ENCODE assay signal across 12 mouse cellular contexts in the genomic region with DNA sequence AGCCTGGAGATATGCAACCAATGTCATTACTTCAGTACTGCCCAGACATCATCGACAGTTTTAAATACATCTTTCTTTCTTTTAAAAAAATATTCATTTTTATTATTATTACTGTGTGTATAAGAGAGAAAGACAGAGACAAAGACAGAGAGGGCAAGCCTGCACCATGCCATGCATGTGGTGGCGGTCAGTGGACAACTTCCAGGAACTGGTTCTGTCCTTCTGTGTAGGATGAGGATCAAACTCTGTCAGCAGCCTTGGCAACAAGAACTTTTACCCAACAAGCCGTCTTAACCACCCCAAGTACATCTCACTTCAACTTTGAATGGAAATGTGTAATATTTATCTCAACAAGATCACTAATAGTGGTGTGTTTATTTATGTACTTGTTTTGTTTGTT. TPM values are rescaled to one million over a fixed set of nuclear protein-coding genes. Genes with fewer than 3 reads are reported as not detected.
DNase-seq lines count a peak whose midpoint lies in the region; ATAC-seq and TF ChIP-seq lines count a peak whose summit lies in the region.
"Had no signal": no experiment of that assay in that cellular context is flagged by ENCODE, and none has a peak within 500 bp of the region (broad histone marks: within the 10 kb centered on the region; RNA-seq: fewer than 3 reads in every experiment).

No protein-coding gene starts in this region.

- peaks cover 7% of the 10 kb centered on the region; the same call in 1 of the 2 replicates for H3K79me2 ChIP-seq in liver, adult 2 months (ENCODE audit: control insufficient read depth, insufficient read depth, low read length)

- WGBS in heart, embryonic 14.5 days, result 71% methylated on average over 3 of the region's 3 CpGs
- whole genome bisulfite sequencing in heart, embryonic 10.5 days, result 81% methylated on average over 3 of the region's 3 CpGs
- WGBS in liver, adult 2 months, result 28% methylated on average over 3 of the region's 3 CpGs
- 53% methylated on average over 3 of the region's 3 CpGs for WGBS in liver, embryonic 12.5 days (ENCODE audit: insufficient replicate concordance)
- WGBS in limb, embryonic 14.5 days, result 79% methylated on average over 3 of the region's 3 CpGs

- TF ChIP-seq CTCF in liver, adult 2 months (IDR thresholded peaks at IDR 0.05; ENCODE audit: low read depth, low read length), result no peak

- ATAC-seq in heart, embryonic 14.5 days (ENCODE audit: insufficient number of reproducible peaks, insufficient read depth, low FRiP score, low read depth), result no peak
- no peak for ATAC-seq in liver, embryonic 12.5 days
- no peak for ATAC-seq in limb, embryonic 14.5 days (ENCODE audit: low FRiP score, low read depth)

- no peak overlapping the region for H3K9ac ChIP-seq in heart, embryonic 14.5 days (ENCODE audit: low read length)
- H3K9ac ChIP-seq in liver, adult 2 months (ENCODE audit: low read depth, low read length), result peak overlapping the region; percentile 71
- H3K9ac ChIP-seq in liver, embryonic 12.5 days, result no peak overlapping the region
- no peak overlapping the region for H3K9ac ChIP-seq in limb, embryonic 14.5 days (ENCODE audit: low read depth, low read length, severe bottlenecking)
- H3K9ac ChIP-seq: liver, embryonic 14.5 days had no signal

- H3K36me3 ChIP-seq in heart, embryonic 14.5 days (ENCODE audit: control insufficient read depth, insufficient read depth, low read length), result no peaks in the 10 kb centered on the region
- H3K36me3 ChIP-seq in heart, embryonic 10.5 days, result no peaks in the 10 kb centered on the region
- H3K36me3 ChIP-seq in liver, adult 2 months (ENCODE audit: control insufficient read depth, insufficient read depth, low read length), result no peaks in the 10 kb centered on the region
- no peaks in the 10 kb centered on the region for H3K36me3 ChIP-seq in liver, embryonic 12.5 days
- no peaks in the 10 kb centered on the region for H3K36me3 ChIP-seq in limb, embryonic 14.5 days (ENCODE audit: control insufficient read depth, insufficient read depth, low read length)

- H3K4me2 ChIP-seq in heart, embryonic 14.5 days (ENCODE audit: low read length), result peak overlapping the region; percentile 69
- H3K4me2 ChIP-seq in liver, embryonic 12.5 days, result no peak overlapping the region
- H3K4me2 ChIP-seq in limb, embryonic 14.5 days (replicated peaks; ENCODE audit: low read depth, low read length, severe bottlenecking), result peak overlapping the region; percentile 87

- H3K9me3 ChIP-seq in heart, embryonic 14.5 days (ENCODE audit: control insufficient read depth, low read length), result no peaks in the 10 kb centered on the region
- no peaks in the 10 kb centered on the region for H3K9me3 ChIP-seq in heart, embryonic 10.5 days
- no peaks in the 10 kb centered on the region for H3K9me3 ChIP-seq in liver, embryonic 12.5 days (replicated peaks)
- no peaks in the 10 kb centered on the region for H3K9me3 ChIP-seq in limb, embryonic 14.5 days (ENCODE audit: control insufficient read depth, low read length)

- H3K27ac ChIP-seq in heart, embryonic 14.5 days (replicated peaks in 1 of 2; ENCODE audit: control insufficient read depth in 1 of 2, insufficient read depth in 1 of 2, low read depth in 2 of 2, low read length in 2 of 2), result no peak overlapping the region
- H3K27ac ChIP-seq in heart, embryonic 10.5 days, result no peak overlapping the region
- peak overlapping the region; percentile 97 for H3K27ac ChIP-seq in liver, adult 2 months (replicated peaks; ENCODE audit: insufficient read depth, low read depth, low read length)
- no peak overlapping the region for H3K27ac ChIP-seq in liver, embryonic 12.5 days
- H3K27ac ChIP-seq in limb, embryonic 14.5 days (replicated peaks; ENCODE audit: low read depth, low read length), result no peak overlapping the region
- H3K27ac ChIP-seq: liver, embryonic 14.5 days had no signal

- DNase-seq in heart, embryonic 10.5 days (ENCODE audit: low spot score), result no peak
- DNase-seq in liver, adult 2 months (ENCODE audit: extremely low read depth, low read depth, low spot score), result peak; percentile 60
- DNase-seq in cerebellum, adult 9-11 months, result peak; percentile 66
- DNase-seq in limb, embryonic 14.5 days (ENCODE audit: low spot score), result no peak
- DNase-seq in urinary bladder, adult 18-20 months (ENCODE audit: low spot score in 2 of 2), result no peak
- no peak for DNase-seq in right cerebral cortex, postnatal 4 days
- DNase-seq: adrenal gland, postnatal 36 days; heart, postnatal 14 days; retina, postnatal 1 day had no signal

- no peak overlapping the region for H3K4me3 ChIP-seq in heart, embryonic 14.5 days (ENCODE audit: control insufficient read depth in 1 of 2, insufficient read depth in 1 of 2, low read depth in 1 of 2, low read length in 2 of 2)
- no peak overlapping the region for H3K4me3 ChIP-seq in heart, embryonic 10.5 days
- peak overlapping the region; percentile 59 for H3K4me3 ChIP-seq in liver, adult 2 months (ENCODE audit: insufficient read depth, low read depth, low read length)
- no peak overlapping the region for H3K4me3 ChIP-seq in liver, embryonic 12.5 days
- H3K4me3 ChIP-seq in limb, embryonic 14.5 days (replicated peaks; ENCODE audit: low read length), result 0 out of 2 replicates have a peak overlapping the region, but pooled peaks have one; percentile 50

- TF ChIP-seq POLR2A in liver, adult 2 months (IDR thresholded peaks at IDR 0.05; ENCODE audit: extremely low read depth, insufficient read depth, low read length), result no peak
- no peak for TF ChIP-seq POLR2A in limb, embryonic 14.5 days (IDR thresholded peaks at IDR 0.05; ENCODE audit: borderline replicate concordance, extremely low read depth, insufficient read depth, insufficient read length)

- H3K27me3 ChIP-seq in heart, embryonic 14.5 days (ENCODE audit: control insufficient read depth, insufficient read depth, low read length), result 0 out of 2 replicates have a peak, but pooled peaks cover 3% of the 10 kb centered on the region
- H3K27me3 ChIP-seq in heart, embryonic 10.5 days (ENCODE audit: insufficient read depth, poor library complexity, severe bottlenecking), result 0 out of 2 replicates have a peak, but pooled peaks cover 6% of the 10 kb centered on the region
- H3K27me3 ChIP-seq in liver, adult 2 months (ENCODE audit: control insufficient read depth, insufficient read depth, low read length), result no peaks in the 10 kb centered on the region
- H3K27me3 ChIP-seq in liver, embryonic 12.5 days (replicated peaks), result peaks cover 19% of the 10 kb centered on the region
- H3K27me3 ChIP-seq in limb, embryonic 14.5 days (ENCODE audit: control insufficient read depth, insufficient read depth, low read length), result no peaks in the 10 kb centered on the region

- H3K4me1 ChIP-seq in heart, embryonic 14.5 days (ENCODE audit: control insufficient read depth in 2 of 2, insufficient read depth in 2 of 2, low read length in 2 of 2), result peaks cover 0 to 4% of the 10 kb centered on the region in 2 experiments
- no peaks in the 10 kb centered on the region for H3K4me1 ChIP-seq in heart, embryonic 10.5 days
- H3K4me1 ChIP-seq in liver, adult 2 months (ENCODE audit: control insufficient read depth, insufficient read depth, low read length), result peaks cover 24% of the 10 kb centered on the region
- H3K4me1 ChIP-seq in liver, embryonic 12.5 days, result no peaks in the 10 kb centered on the region
- H3K4me1 ChIP-seq in limb, embryonic 14.5 days (ENCODE audit: control insufficient read depth, insufficient read depth, low read length), result no peaks in the 10 kb centered on the region; the same call in 1 of the 2 replicates

RNA-seq across cellular contexts. Expression of a gene that starts 40.5 kb away (rescaled TPM):
- 0.22 and 0.39 TPM in 2 replicates for polyA plus RNA-seq in heart, embryonic 14.5 days (2014; fragmentation: Nextera tagmentation; extraction: Ambion mirVana)
- polyA plus RNA-seq in heart, embryonic 10.5 days (2016; fragmentation: Nextera tagmentation; extraction: Ambion mirVana), result 0.31 and 0.65 TPM in 2 replicates
- total RNA-seq in liver, adult 2 months (2014; rRNA removed), result 11.9 and 12.6 TPM in 2 replicates
- polyA plus RNA-seq in liver, adult 2 months (2012; rRNA removed), result 1.9 and 2.7 TPM in 2 replicates
- polyA plus RNA-seq in liver, embryonic 12.5 days (2016; fragmentation: Nextera tagmentation; extraction: Ambion mirVana), result 0.23 and 0.46 TPM in 2 replicates
- 0.29 and 0.47 TPM in 2 replicates for polyA plus RNA-seq in limb, embryonic 14.5 days (2012; rRNA removed)
- polyA plus RNA-seq in limb, embryonic 14.5 days (2014; fragmentation: Nextera tagmentation; extraction: Ambion mirVana), result 1.9 and 2.3 TPM in 2 replicates

RNA-seq across cellular contexts. Expression of a gene that starts 41.8 kb away (rescaled TPM):
- polyA plus RNA-seq in heart, embryonic 14.5 days (2014; fragmentation: Nextera tagmentation; extraction: Ambion mirVana), result 24.5 and 26.3 TPM in 2 replicates
- 17.5 and 18.1 TPM in 2 replicates for polyA plus RNA-seq in heart, embryonic 10.5 days (2016; fragmentation: Nextera tagmentation; extraction: Ambion mirVana)
- total RNA-seq in liver, adult 2 months (2014; rRNA removed), result 5.6 and 6.2 TPM in 2 replicates
- 2.0 and 2.4 TPM in 2 replicates for polyA plus RNA-seq in liver, adult 2 months (2012; rRNA removed)
- 7.3 and 8.3 TPM in 2 replicates for polyA plus RNA-seq in liver, embryonic 12.5 days (2016; fragmentation: Nextera tagmentation; extraction: Ambion mirVana)
- 10.1 and 13.6 TPM in 2 replicates for polyA plus RNA-seq in limb, embryonic 14.5 days (2012; rRNA removed)
- 22.8 and 23.9 TPM in 2 replicates for polyA plus RNA-seq in limb, embryonic 14.5 days (2014; fragmentation: Nextera tagmentation; extraction: Ambion mirVana)

Comparison
In these comparisons a context has a peak if more than half of its experiments do, and no peak if none do; other contexts are left out.
1. H3K4me3 ChIP-seq: peak in liver, adult 2 months (single experiment) and limb, embryonic 14.5 days (single experiment); none in heart, embryonic 14.5 days (0 of 2), heart, embryonic 10.5 days (single experiment) and liver, embryonic 12.5 days (single experiment).
2. DNase-seq: peak in liver, adult 2 months (single experiment) and cerebellum, adult 9-11 months (single experiment); none in heart, embryonic 10.5 days (single experiment), limb, embryonic 14.5 days (single experiment), urinary bladder, adult 18-20 months (0 of 2) and right cerebral cortex, postnatal 4 days (single experiment).